Mouse (Mus musculus) kidney, adult 8-10 months (tissue): ENCODE data around the gene Sult2a3.
"Not testable (repeated sequence)": the region's sequence is repeated elsewhere in the genome, so short reads cannot be mapped to it uniquely, and the experiment has no call there.

Experiments
- DNase-seq, 2 experiments: peaks; one replicate each; pipeline ENCODE4 v3.0.0; 2022

Gene Sult2a3

DNA sequence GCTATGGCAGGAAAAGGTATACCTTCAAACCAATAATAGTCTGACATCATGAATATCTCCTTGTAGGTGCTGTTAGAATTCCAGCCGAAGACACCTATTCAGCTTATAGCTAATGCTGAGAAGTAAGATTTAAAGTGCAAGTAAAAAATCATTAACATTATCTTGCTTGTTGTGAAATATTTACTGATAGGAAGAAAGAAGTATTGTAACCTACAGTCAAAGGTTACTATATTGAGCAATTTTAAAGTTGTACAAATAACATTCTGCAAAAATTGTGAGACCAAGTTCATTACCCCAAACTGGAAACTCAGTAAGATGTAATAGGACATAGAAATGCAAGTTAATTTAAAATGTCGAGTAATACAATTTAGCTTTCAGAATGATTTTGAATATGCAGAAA, at the start of gene Sult2a3:
TSS of gene Sult2a3 (minus strand) at position 101 of the 400 bp plus-strand sequence.
- DNase-seq: no peak

DNA sequence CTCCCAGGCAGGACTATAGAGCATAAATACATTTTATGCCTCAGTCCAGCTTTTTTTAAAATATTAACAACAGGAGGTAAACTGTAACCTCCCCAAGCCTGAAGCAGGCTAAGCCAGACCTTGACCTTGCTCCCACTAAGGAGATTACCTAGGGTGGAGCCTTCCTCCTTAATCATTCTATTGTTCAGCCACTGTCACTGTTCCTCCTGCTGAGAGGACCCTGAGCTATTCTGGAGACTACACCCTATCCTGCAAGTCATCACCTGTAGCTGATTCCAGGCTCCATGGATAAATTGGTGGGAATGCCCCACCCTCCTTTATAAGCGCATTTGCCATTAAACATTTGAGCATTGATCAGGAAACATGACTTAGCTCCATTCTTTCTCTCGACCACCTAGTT, 2.4 kb downstream of the Sult2a3 start:
- no peak for DNase-seq

- not testable (repeated sequence) for DNase-seq
Observed at GRCm38 (mm10) chr7:14119865-14120264, 3.0 kb downstream of the Sult2a3 start.

- DNase-seq: no peak
Observed at GRCm38 (mm10) chr7:14116761-14117160, 6.1 kb downstream of the Sult2a3 start.

DNA sequence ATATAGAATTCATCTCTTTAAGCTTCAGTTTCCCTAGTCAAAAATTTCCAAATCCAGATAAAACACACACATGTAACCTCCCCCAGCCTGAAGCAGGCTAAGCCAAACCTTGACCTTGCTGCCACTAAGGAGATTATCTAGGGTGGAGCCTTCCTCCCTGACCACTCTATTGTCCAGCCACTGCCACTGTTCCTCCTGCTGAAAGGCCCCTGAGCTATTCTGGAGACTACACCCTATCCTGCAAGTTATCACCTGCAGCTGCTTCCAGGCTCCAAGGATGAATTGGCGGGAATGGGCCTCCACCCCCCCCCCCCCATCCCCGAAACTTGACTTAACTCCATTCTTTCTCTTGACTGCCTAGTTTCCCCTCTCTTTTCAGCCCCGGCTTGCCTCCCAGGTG, 8.4 kb downstream of the Sult2a3 start:
- not testable (repeated sequence) for DNase-seq

DNA sequence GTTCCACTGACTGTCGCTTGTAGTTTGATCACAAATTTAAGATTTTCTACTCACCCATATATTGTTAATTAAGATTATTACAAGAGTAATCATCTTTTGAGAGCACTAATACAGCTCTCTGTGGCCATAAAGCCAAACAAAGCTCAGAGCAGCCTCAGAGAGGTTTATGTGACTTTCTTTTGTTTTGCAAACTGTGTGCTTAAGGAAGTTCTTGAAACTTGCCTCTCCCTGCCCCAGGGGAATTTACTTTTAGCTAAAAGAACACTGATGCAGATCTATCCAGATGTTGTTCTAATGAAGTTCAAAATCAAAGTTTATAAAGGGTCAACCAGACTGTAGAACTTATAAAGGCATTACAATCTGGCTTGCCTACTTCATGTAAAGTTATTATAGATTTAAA, 75.0 kb downstream of the Sult2a3 start:
- not testable (repeated sequence) for DNase-seq

GRCm38 (mm10) chr7:14030831-14031230, 92.0 kb downstream of the Sult2a3 start:
- DNase-seq: not testable (repeated sequence)
